Mouse (Mus musculus): ENCODE measurements at regions not wholly inside any gene's neighbourhood (a gene's known extent, or its start where the extent isn't known, plus 50 kb on each side); places are given as distances from the start of the nearest gene placed in this dataset.

DNA sequence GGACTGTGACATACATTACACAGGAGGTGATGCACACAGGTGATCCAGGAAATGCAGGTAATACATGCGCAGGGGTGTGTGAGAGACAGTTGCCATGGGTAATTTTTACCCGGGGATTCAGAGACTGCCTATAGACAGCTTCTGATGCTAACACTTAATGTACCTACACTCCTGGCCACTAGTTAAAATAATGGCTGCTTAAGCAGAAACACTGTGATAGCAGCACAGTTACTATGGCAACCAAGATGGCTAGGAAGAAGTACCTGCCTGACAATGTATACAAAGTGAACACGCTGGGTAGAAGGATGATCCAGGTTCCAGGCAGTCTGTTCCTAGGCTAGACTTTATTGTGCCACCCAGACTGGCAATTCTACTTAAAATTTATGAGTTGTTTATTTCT lies 88.3 kb upstream of the Prkg2 start:
- peaks cover 4% of the 10 kb centered on the region; the same call in 1 of the 2 replicates for H3K4me1 ChIP-seq (ENCODE audit: control insufficient read depth, insufficient read depth, low read length)
- 91% methylated on average over 3 of the region's 3 CpGs for WGBS
- no peaks in the 10 kb centered on the region for H3K36me3 ChIP-seq (ENCODE audit: control insufficient read depth, insufficient read depth, low read length)
- TF ChIP-seq POLR2A (IDR thresholded peaks at IDR 0.05; ENCODE audit: low read depth, low read length), result no peak
- TF ChIP-seq CTCF (conservative IDR thresholded peaks at IDR 0.05; ENCODE audit: insufficient read depth, insufficient read length, low read depth, low read length), result no peak
- DNase-seq, result no peak
- no peak overlapping the region for H3K27ac ChIP-seq (ENCODE audit: insufficient read depth, low read depth, low read length)
- H3K27me3 ChIP-seq (replicated peaks; ENCODE audit: control insufficient read depth, insufficient read depth, low read length), result no peaks in the 10 kb centered on the region; the same call in 1 of the 2 replicates
- H3K4me3 ChIP-seq (ENCODE audit: insufficient read depth, low read depth, low read length), result no peak overlapping the region

DNA sequence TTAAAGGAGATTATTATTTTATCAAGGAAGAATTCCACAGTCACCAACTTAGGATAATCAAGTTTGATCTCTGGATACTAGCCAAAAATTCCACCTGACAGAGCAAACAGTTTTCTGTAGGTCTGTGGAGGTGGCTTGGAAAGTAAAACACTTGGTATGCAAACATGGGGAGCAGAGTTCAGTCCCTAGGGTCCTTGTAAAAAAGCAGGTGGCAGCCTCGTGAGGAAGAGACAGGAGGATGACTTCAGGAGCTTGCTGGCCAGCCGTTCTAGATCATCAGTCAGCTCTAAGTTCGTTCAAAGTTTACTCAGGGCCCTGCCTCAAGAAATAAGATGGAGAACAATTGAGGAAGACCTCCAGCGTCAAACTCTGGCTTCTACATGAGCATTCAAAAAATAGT lies 74.6 kb upstream of the Prkg2 start:
- Histone ChIP-seq H3K36me3 (ENCODE audit: control insufficient read depth, insufficient read depth, low read length) (no peaks in the 10 kb centered on the region), H3K27me3 (replicated peaks; ENCODE audit: control insufficient read depth, insufficient read depth, low read length) (no peaks in the 10 kb centered on the region), H3K4me3 (ENCODE audit: insufficient read depth, low read depth, low read length) (no peak overlapping the region), H3K27ac (ENCODE audit: insufficient read depth, low read depth, low read length) (no peak overlapping the region), H3K4me1 (ENCODE audit: control insufficient read depth, insufficient read depth, low read length) (no peaks in the 10 kb centered on the region)
- no peak for DNase-seq
- 46% methylated on average over 4 of the region's 4 CpGs for WGBS
- no peak for TF ChIP-seq POLR2A (IDR thresholded peaks at IDR 0.05; ENCODE audit: low read depth, low read length)
- no peak for TF ChIP-seq CTCF (conservative IDR thresholded peaks at IDR 0.05; ENCODE audit: insufficient read depth, insufficient read length, low read depth, low read length)

DNA sequence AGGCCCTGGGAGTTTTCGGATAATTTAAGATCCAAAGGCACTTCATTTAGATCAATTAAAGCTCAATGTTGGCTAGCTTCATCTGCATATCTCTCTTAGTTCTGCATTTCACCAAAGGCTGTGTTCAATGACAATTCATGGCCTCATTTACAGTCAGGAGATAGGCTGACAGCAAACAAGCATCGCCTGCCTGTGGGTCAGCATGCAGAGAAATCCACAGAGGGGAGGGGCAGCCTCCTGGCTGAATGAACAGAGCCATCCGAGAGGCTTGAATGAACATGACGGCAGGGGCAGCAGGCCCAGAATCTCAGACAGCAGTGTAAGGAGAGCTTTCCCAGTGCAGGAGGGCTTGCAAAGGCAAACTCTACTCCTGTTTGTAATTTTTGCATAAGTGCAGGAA lies 74.1 kb upstream of the Prkg2 start:
- Histone ChIP-seq H3K36me3 (ENCODE audit: control insufficient read depth, insufficient read depth, low read length) (no peaks in the 10 kb centered on the region), H3K4me1 (ENCODE audit: control insufficient read depth, insufficient read depth, low read length) (no peaks in the 10 kb centered on the region), H3K27me3 (replicated peaks; ENCODE audit: control insufficient read depth, insufficient read depth, low read length) (no peaks in the 10 kb centered on the region), H3K4me3 (ENCODE audit: insufficient read depth, low read depth, low read length) (no peak overlapping the region), H3K27ac (ENCODE audit: insufficient read depth, low read depth, low read length) (no peak overlapping the region)
- TF ChIP-seq CTCF (conservative IDR thresholded peaks at IDR 0.05; ENCODE audit: insufficient read depth, insufficient read length, low read depth, low read length) (no peak), POLR2A (IDR thresholded peaks at IDR 0.05; ENCODE audit: low read depth, low read length) (no peak)
- WGBS, result 38% methylated on average over 4 of the region's 4 CpGs
- no peak for DNase-seq

GRCm38 (mm10) chr5:99099727-99100116 lies 62.6 kb upstream of the Prkg2 start:
- Histone ChIP-seq H3K36me3 (ENCODE audit: control insufficient read depth, insufficient read depth, low read length) (no peaks in the 10 kb centered on the region), H3K4me3 (ENCODE audit: insufficient read depth, low read depth, low read length) (no peak overlapping the region), H3K27me3 (replicated peaks; ENCODE audit: control insufficient read depth, insufficient read depth, low read length) (no peaks in the 10 kb centered on the region), H3K27ac (ENCODE audit: insufficient read depth, low read depth, low read length) (peak overlapping the region; percentile 83), H3K4me1 (ENCODE audit: control insufficient read depth, insufficient read depth, low read length) (peaks cover 5% of the 10 kb centered on the region; the same call in 1 of the 2 replicates)
- TF ChIP-seq CTCF (conservative IDR thresholded peaks at IDR 0.05; ENCODE audit: insufficient read depth, insufficient read length, low read depth, low read length) (no peak), POLR2A (IDR thresholded peaks at IDR 0.05; ENCODE audit: low read depth, low read length) (no peak)
- peak; percentile 79 for DNase-seq
- WGBS, result 43% methylated on average over 6 of the region's 6 CpGs

DNA sequence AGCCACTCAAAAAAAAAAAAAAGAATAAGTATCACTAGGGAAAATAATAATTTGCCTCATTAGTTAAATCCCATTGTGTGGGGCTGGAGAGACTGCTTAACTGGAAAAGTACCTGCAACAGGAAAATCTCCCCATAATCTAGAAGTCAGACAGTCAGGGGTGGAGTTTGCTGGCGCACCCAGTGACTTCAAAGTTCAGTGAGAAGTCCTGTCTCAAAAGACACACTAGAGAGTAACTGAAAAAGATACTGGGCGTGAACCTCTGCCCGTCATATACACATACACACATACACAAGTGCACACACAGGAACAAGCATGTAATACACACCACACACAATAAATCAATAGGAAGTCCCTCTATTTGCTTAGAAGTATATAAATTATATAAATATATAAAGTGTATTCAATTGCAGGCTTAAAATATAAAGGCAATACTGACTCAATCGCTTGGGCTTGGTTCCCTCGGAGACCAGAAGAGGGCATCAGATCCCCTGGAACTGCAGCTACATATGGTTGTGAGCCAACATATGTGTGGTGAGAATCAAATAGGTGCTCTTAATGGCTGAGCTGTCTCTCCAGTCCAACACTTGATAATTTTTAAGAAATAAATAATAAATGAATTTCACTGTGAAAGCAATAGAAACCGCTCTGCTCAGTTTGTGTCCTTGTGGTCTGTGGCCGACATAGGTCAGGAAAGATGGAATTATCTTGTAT lies 62.0 kb upstream of the Prkg2 start:
- no peaks in the 10 kb centered on the region for H3K36me3 ChIP-seq (ENCODE audit: control insufficient read depth, insufficient read depth, low read length)
- peak overlapping the region; percentile 83 for H3K27ac ChIP-seq (ENCODE audit: insufficient read depth, low read depth, low read length)
- no peak for TF ChIP-seq POLR2A (IDR thresholded peaks at IDR 0.05; ENCODE audit: low read depth, low read length)
- peak; percentile 35; the same call in 1 of the 2 replicates for TF ChIP-seq CTCF (conservative IDR thresholded peaks at IDR 0.05; ENCODE audit: insufficient read depth, insufficient read length, low read depth, low read length)
- DNase-seq, result peak; percentile 59
- H3K27me3 ChIP-seq (replicated peaks; ENCODE audit: control insufficient read depth, insufficient read depth, low read length), result no peaks in the 10 kb centered on the region
- 78% methylated on average over 7 of the region's 7 CpGs for WGBS
- H3K4me1 ChIP-seq (ENCODE audit: control insufficient read depth, insufficient read depth, low read length), result peaks cover 5% of the 10 kb centered on the region; the same call in 1 of the 2 replicates
- H3K4me3 ChIP-seq (ENCODE audit: insufficient read depth, low read depth, low read length), result no peak overlapping the region
